Mouse (Mus musculus) midbrain, embryonic 16.5 days (tissue): ENCODE data around the gene Chrna3. TPM values are rescaled to one million over a fixed set of nuclear protein-coding genes. Genes with fewer than 3 reads are reported as not detected.
A peak's percentile ranks its signal among the peaks of the same experiment; 100 is the strongest.

ENCODE experiments used
- ATAC-seq: fragments of 200-750 bp; cut with Nextera tagmentation; 2 replicates; pipeline ENCODE4 v1.8.0; 2017; ENCODE audit warnings: moderate TSS enrichment
- H3K27ac ChIP-seq: fragments of 300-500 bp; sonication (generic); 2 replicates; pipeline ENCODE4 v1.5.1; 2014; ENCODE audit warnings: mild to moderate bottlenecking, low read length, mixed read lengths
- H3K27me3 ChIP-seq: fragments of 300-500 bp; sonication (generic); 2 replicates; pipeline ENCODE4 v1.6.1; 2014; ENCODE audit warnings: low read depth, low read length, mixed read lengths; ENCODE audit not compliant: control insufficient read depth, insufficient read depth
- H3K36me3 ChIP-seq: fragments of 300-500 bp; sonication (generic); 2 replicates; pipeline ENCODE4 v1.6.1; 2014; ENCODE audit warnings: mild to moderate bottlenecking, low read length, moderate library complexity, mixed read lengths; ENCODE audit not compliant: control insufficient read depth, insufficient read depth
- H3K4me1 ChIP-seq: fragments of 300-500 bp; sonication (generic); 2 replicates; pipeline ENCODE4 v1.6.1; 2014; ENCODE audit warnings: mild to moderate bottlenecking, low read length, mixed read lengths; ENCODE audit not compliant: control insufficient read depth, insufficient read depth
- H3K4me2 ChIP-seq: fragments of 300-500 bp; sonication (generic); 2 replicates; pipeline ENCODE4 v1.6.1; 2014; ENCODE audit warnings: mild to moderate bottlenecking, low read length, mixed read lengths
- H3K4me3 ChIP-seq: fragments of 300-500 bp; sonication (generic); 2 replicates; pipeline ENCODE4 v1.5.1; 2014; ENCODE audit warnings: low read depth, mild to moderate bottlenecking, low read length, moderate library complexity, mixed read lengths
- H3K9ac ChIP-seq: fragments of 300-500 bp; sonication (generic); 2 replicates; pipeline ENCODE4 v1.6.1; 2014; ENCODE audit warnings: low read depth, low read length, mixed read lengths
- H3K9me3 ChIP-seq: fragments of 300-500 bp; sonication (generic); replicated peaks from 2 replicates; pipeline ENCODE4 v1.6.1; 2014; ENCODE audit warnings: mild to moderate bottlenecking, low read length, mixed read lengths; ENCODE audit not compliant: control insufficient read depth, poor library complexity, severe bottlenecking
- WGBS: fragments of 180-500 bp; shearing (Covaris S2); extraction: QIAGEN DNeasy Blood & Tissue Kit; methylation state at CpG from one replicate; pipeline ENCODE4 v1.1.7; 2014; 5-methylcytosine and 5-hydroxymethylcytosine counted together
- polyA plus RNA-seq: library from polyadenylated mRNA; unstranded; fragments of >200 nt; fragmentation: Nextera tagmentation; extraction: Ambion mirVana; gene quantifications from 2 replicates; pipeline ENCODE4 v1.2.1, GENCODE M21; 2015

Chrna3 gene
- polyA plus RNA-seq, 1 experiment from 2014 or later = 18.3 TPM

GRCm38 (mm10) chr9:54980674-54981073 lies 45.7 kb downstream of the Chrna3 start, which contains the start of gene Chrna5:
Gene Chrna5, plus strand, starts transcription at chr9:54980880.
- peak within 1 kb of the TSS; percentile 23; the same call in 1 of the 2 replicates for H3K27ac ChIP-seq

DNA sequence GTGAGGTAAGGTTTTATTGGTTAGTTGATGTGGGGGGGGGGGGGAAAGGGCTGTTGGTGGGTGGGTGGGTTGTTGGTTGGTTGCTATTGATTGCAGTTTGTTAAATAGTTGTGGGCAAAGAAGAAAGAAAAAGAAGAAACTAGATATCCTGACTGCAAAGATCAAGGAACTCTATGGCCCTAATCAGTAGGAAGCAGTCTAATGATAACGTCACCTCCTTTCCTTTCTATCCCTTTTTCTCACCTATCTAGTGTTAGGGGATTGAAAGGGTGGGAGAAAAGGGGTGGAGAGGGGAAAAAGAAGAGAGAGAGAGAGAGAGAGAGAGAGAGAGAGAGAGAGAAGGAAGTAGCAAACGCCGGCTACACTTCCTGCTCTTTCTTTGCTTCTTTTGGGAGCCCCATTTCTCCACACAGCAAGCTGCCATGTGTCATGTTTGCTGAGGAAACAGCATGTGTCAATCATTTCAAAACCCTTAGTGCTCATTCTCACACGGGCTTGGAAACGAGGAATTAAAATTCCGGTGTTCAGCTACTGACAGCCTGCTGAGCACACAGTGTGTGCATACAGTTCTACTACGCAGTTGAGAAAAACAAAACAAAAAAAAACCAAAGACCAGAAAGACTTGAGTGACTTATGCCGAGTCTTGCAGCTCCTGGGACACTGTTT lies 56.3 kb downstream of the Chrna3 start:
- no peaks in the 10 kb centered on the region for H3K36me3 ChIP-seq
- no peaks in the 10 kb centered on the region for H3K27me3 ChIP-seq
- WGBS = 59% methylated on average over 8 of the region's 8 CpGs
- ATAC-seq = no peak
- no peak overlapping the region for H3K4me3 ChIP-seq
- no peaks in the 10 kb centered on the region for H3K9me3 ChIP-seq
- no peaks in the 10 kb centered on the region for H3K4me1 ChIP-seq
- H3K4me2 ChIP-seq = no peak overlapping the region
- H3K27ac ChIP-seq = no peak overlapping the region
- H3K9ac ChIP-seq = no peak overlapping the region

More at GRCm38 (mm10) chr9:54980674-54981073, 45.7 kb downstream of the Chrna3 start, which contains the start of gene Chrna5:
- 31% methylated on average over 8 of the region's 8 CpGs for WGBS
- peak within 1 kb of the TSS; percentile 63 for H3K9ac ChIP-seq
- peaks cover 11% of the 10 kb centered on the region for H3K27me3 ChIP-seq
- H3K4me2 ChIP-seq = peak within 1 kb of the TSS; percentile 75
- H3K4me1 ChIP-seq = peaks cover 9% of the 10 kb centered on the region; the same call in 1 of the 2 replicates
- peak within 1 kb of the TSS; percentile 56 for H3K4me3 ChIP-seq
- H3K36me3 ChIP-seq = no peaks in the 10 kb centered on the region
- no peaks in the 10 kb centered on the region for H3K9me3 ChIP-seq
- 0 out of 2 replicates have a peak, but pooled peaks have one; percentile 54 for ATAC-seq

DNA sequence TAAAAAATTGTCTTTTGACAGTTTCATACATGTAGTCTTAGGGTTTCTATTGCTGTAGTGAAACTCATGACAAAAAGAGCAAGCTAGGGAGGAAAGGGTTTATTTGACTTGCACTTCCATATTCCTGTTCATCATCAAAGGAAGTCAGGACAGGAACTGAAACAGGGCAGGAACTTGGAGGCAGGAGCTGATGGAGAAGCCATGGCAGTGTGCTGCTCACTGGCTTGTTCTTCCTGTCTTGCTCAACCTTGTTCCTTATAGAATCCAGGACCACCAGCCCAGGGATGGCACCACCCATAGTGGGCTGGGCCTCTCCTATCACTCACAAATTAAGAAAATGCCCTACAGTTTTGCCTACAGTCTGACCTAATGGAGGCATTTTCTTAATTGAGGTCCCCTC lies 62.7 kb downstream of the Chrna3 start:
- Histone ChIP-seq H3K27ac (no peak overlapping the region), H3K9me3 (no peaks in the 10 kb centered on the region), H3K4me2 (no peak overlapping the region), H3K36me3 (peaks cover 4% of the 10 kb centered on the region), H3K4me1 (no peaks in the 10 kb centered on the region), H3K4me3 (no peak overlapping the region), H3K9ac (no peak overlapping the region), H3K27me3 (no peaks in the 10 kb centered on the region)
- ATAC-seq = no peak

GRCm38 (mm10) chr9:54961059-54961458 lies 65.3 kb downstream of the Chrna3 start:
- H3K36me3 ChIP-seq = peaks cover 16% of the 10 kb centered on the region
- no peak overlapping the region for H3K4me3 ChIP-seq
- H3K27me3 ChIP-seq = no peaks in the 10 kb centered on the region
- no peak overlapping the region for H3K9ac ChIP-seq
- no peaks in the 10 kb centered on the region for H3K4me1 ChIP-seq
- WGBS = 91% methylated on average over 4 of the region's 4 CpGs
- no peaks in the 10 kb centered on the region for H3K9me3 ChIP-seq
- H3K4me2 ChIP-seq = no peak overlapping the region
- no peak for ATAC-seq
- H3K27ac ChIP-seq = no peak overlapping the region

Other genes starting within 250 kb of the Chrna3 start
- gene Ireb2, start 162.8 kb downstream of the Chrna3 start, polyA plus RNA-seq = 38.9 and 46.3 TPM in 2 replicates
- gene Hykk, start 109.3 kb downstream of the Chrna3 start, polyA plus RNA-seq = 1.8 and 2.2 TPM in 2 replicates
- 251 and 256 TPM in 2 replicates for gene Psma4, start 75.8 kb downstream of the Chrna3 start, polyA plus RNA-seq
- gene AY074887, start 75.6 kb downstream of the Chrna3 start, polyA plus RNA-seq = 0.67 and 1.2 TPM in 2 replicates
- 1.9 and 2.7 TPM in 2 replicates for gene Chrna5, start 45.7 kb downstream of the Chrna3 start, polyA plus RNA-seq
- gene Chrnb4, start 22.2 kb upstream of the Chrna3 start, polyA plus RNA-seq = 2.4 and 2.6 TPM in 2 replicates
- gene Ube2q2, start 122.3 kb upstream of the Chrna3 start, polyA plus RNA-seq = 38.1 and 38.7 TPM in 2 replicates
- gene Fbxo22, start 182.4 kb upstream of the Chrna3 start, polyA plus RNA-seq = 85.9 and 89.9 TPM in 2 replicates